Mouse (Mus musculus): ENCODE results near the gene Adamts4. TPM values are rescaled to one million over a fixed set of nuclear protein-coding genes. Genes with fewer than 3 reads are reported as not detected.
"Not testable (repeated sequence)": the region's sequence is repeated elsewhere in the genome, so short reads cannot be mapped to it uniquely, and the experiment has no call there.

Adamts4 gene
- polyA plus RNA-seq, 1 experiment from 2014 or later = 7.5 TPM

DNA sequence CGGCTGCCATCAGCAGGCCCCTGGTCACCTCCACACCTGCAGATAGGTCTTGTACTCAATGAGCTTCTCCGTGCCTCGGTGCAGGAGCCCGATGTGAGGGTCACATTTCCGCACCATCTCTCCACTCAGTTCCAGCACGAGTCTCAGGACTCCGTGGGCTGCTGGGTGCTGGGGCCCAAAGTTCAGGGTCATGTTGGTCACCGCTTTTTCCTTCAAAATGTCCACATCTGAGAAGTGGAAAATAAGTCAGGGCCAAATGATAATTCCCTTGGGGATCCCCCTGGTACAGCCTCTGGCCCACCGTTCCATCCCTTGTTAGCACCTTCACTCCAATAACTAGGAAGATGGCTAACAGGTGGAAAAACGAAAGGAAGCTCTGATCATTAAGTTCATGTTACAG, 9.3 kb upstream of the Adamts4 start:
- Histone ChIP-seq H3K27ac (ENCODE audit: low read depth) (no peak overlapping the region), H3K36me3 (ENCODE audit: insufficient read depth) (peaks cover 94% of the 10 kb centered on the region), H3K27me3 (ENCODE audit: insufficient read depth, low read length) (no peaks in the 10 kb centered on the region), H3K4me3 (ENCODE audit: low read depth, low read length) (no peak overlapping the region), H3K9ac (no peak overlapping the region), H3K4me2 (no peak overlapping the region), H3K4me1 (ENCODE audit: insufficient read depth) (no peaks in the 10 kb centered on the region), H3K9me3 (ENCODE audit: low read depth, low read length) (no peaks in the 10 kb centered on the region)
- ATAC-seq (ENCODE audit: insufficient read depth) = no peak
- no peak for DNase-seq
- no peak for TF ChIP-seq CTCF (IDR thresholded peaks at IDR 0.05; ENCODE audit: low read depth)
- 91% methylated on average over 10 of the region's 10 CpGs for WGBS

DNA sequence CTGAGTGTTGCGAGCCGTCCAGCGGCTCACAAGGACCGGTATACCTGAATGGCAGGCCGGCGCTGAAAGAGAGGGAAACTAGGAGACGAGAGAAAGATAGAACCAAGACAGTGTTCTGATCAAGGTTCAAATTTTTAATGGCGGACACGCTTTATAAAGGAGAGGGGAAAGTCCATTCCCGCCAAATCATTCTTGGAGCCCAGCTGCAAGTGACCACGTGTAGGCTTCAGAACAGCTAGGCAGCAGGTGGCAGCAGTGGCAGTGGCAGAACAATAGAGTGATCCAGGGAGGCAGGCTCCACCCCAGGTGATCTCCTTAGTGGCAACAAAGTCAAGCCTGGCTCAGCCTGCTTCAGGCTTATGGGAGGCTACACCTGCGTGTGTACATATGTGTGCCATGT, 8.3 kb upstream of the Adamts4 start:
- not testable (repeated sequence) for H3K9ac ChIP-seq; DNase-seq; ATAC-seq (ENCODE audit: insufficient read depth); H3K4me1 ChIP-seq (ENCODE audit: insufficient read depth); H3K9me3 ChIP-seq (ENCODE audit: low read depth, low read length); H3K4me3 ChIP-seq (ENCODE audit: low read depth, low read length); H3K4me2 ChIP-seq; H3K27me3 ChIP-seq (ENCODE audit: insufficient read depth, low read length); H3K27ac ChIP-seq (ENCODE audit: low read depth)
- 85% methylated on average over 12 of the region's 12 CpGs for WGBS
- peaks cover 84% of the 10 kb centered on the region for H3K36me3 ChIP-seq (ENCODE audit: insufficient read depth)

DNA sequence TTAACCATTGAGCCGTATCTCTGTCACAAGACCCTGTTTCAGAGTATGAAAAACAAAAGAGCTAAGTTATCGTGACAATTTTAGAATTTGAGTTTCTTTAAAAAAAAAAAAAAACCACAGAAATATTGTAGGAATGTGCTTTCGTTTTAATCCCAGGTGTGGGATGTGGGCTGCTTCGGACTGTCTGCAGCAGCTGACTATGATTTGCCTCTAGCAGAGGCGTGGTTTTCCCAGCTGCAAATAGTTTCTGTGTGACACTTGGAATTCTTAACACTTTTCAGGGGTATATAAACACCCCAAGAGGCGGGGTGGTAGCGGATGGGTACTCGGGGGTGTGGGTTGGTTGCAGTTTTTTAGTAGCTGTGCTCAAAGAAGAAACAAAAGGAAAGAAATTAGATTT, 4.9 kb upstream of the Adamts4 start:
- no peaks in the 10 kb centered on the region for H3K9me3 ChIP-seq (ENCODE audit: low read depth, low read length)
- no peak overlapping the region for H3K9ac ChIP-seq
- TF ChIP-seq CTCF (IDR thresholded peaks at IDR 0.05; ENCODE audit: low read depth) = no peak
- WGBS = 81% methylated on average over 8 of the region's 8 CpGs
- peaks cover 50% of the 10 kb centered on the region for H3K36me3 ChIP-seq (ENCODE audit: insufficient read depth)
- no peak overlapping the region for H3K4me2 ChIP-seq
- H3K27me3 ChIP-seq (ENCODE audit: insufficient read depth, low read length) = no peaks in the 10 kb centered on the region
- DNase-seq = no peak
- peaks cover 17% of the 10 kb centered on the region for H3K4me1 ChIP-seq (ENCODE audit: insufficient read depth)
- no peak for ATAC-seq (ENCODE audit: insufficient read depth)
- no peak overlapping the region for H3K4me3 ChIP-seq (ENCODE audit: low read depth, low read length)
- H3K27ac ChIP-seq (ENCODE audit: low read depth) = no peak overlapping the region

DNA sequence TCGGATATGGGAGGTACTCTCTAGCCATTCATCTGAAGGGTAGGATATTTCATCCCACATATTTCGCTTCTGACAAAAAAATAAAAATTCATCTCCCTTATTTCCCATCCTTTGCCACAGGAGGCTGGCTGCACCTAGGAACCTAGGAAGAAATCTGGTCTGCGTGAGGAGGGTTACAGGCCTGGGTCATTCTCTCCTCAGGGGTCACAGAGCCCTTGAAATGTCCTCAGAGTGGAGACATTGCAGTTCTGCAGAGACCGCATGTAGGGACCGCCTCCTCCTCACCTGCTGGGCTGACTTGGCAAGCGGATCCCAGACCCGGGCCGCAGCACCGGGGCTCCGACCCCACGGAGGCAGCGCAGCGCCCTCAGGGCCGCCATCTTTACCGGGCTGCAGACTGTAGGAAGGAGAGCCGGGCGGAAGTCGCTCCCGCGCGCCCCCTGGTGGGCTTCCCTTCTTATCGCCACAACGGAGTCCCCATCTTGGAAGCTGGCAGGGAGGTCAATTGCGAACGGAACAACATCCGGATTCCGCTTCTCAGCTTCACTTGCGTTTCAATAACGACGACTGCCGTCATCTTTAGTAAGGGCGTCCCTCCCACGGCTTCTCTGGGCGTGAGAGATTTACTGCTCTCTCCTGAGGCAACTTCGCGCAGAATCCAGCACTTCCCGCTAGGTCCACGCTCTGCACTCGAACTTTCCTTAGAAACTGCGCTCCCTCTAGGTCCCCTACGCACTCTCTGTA, 3.3 kb upstream of the Adamts4 start:
- H3K36me3 ChIP-seq (ENCODE audit: insufficient read depth) = peaks cover 35% of the 10 kb centered on the region
- TF ChIP-seq CTCF (IDR thresholded peaks at IDR 0.05; ENCODE audit: low read depth) = peak; percentile 93
- peak overlapping the region; percentile 70 for H3K4me2 ChIP-seq
- WGBS = 1% methylated on average over 41 of the region's 41 CpGs
- peak; percentile 99 for DNase-seq
- H3K4me3 ChIP-seq (ENCODE audit: low read depth, low read length) = peak overlapping the region; percentile 75
- H3K9ac ChIP-seq = peak overlapping the region; percentile 86
- H3K4me1 ChIP-seq (ENCODE audit: insufficient read depth) = peaks cover 25% of the 10 kb centered on the region
- peak; percentile 90 for ATAC-seq (ENCODE audit: insufficient read depth)
- no peaks in the 10 kb centered on the region for H3K27me3 ChIP-seq (ENCODE audit: insufficient read depth, low read length)
- H3K27ac ChIP-seq (ENCODE audit: low read depth) = peak overlapping the region; percentile 96
- H3K9me3 ChIP-seq (ENCODE audit: low read depth, low read length) = no peaks in the 10 kb centered on the region

DNA sequence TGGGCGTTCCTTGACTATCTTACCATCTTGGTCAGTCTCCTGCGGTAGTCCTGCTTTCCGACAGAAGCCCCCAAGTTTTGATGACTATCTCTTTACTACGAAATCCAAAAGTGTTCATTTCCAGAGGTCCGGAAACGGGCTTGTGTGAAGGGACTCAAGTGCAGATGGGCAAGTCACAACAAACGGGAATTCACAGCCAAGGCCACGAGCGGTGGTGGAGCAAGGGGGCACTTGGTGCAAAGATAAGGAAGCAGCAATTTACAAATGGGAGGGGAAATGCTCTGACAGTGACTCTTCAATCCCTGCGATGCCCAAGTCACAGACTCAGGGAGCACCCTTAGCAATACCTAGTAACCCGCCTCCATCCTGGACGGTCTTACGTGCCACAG, 2.8 kb upstream of the Adamts4 start:
- Histone ChIP-seq H3K9me3 (ENCODE audit: low read depth, low read length) (no peaks in the 10 kb centered on the region), H3K4me3 (ENCODE audit: low read depth, low read length) (peak overlapping the region; percentile 75), H3K4me1 (ENCODE audit: insufficient read depth) (peaks cover 25% of the 10 kb centered on the region), H3K36me3 (ENCODE audit: insufficient read depth) (peaks cover 29% of the 10 kb centered on the region), H3K27ac (ENCODE audit: low read depth) (peak overlapping the region; percentile 96), H3K4me2 (peak overlapping the region; percentile 70), H3K9ac (peak overlapping the region; percentile 55), H3K27me3 (ENCODE audit: insufficient read depth, low read length) (no peaks in the 10 kb centered on the region)
- ATAC-seq (ENCODE audit: insufficient read depth) (peak; percentile 3; the same call in 1 of the 2 replicates), DNase-seq (no peak)
- TF ChIP-seq CTCF (IDR thresholded peaks at IDR 0.05; ENCODE audit: low read depth) = no peak
- 10% methylated on average over 13 of the region's 13 CpGs for WGBS

DNA sequence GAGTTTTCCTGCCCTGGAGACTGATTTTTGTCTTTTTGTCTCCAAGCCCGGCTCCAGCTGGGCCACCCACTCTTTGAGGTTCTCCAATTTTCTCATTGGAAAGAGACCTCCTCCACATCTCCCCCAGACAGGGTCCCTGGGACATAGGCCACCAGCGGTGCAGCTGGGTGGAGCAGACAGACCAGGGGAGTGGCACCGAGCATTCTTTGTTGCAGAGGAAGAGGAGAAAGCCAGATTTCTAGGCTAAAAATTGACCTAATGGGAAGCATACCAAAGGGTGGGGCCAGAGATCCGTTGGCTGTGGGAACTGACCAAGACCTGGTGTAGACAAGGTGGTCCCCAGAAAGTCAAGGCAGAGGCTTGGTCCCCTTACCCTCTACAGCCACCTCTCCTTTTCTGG, 2.3 kb upstream of the Adamts4 start:
- DNase-seq = peak; percentile 25
- H3K4me2 ChIP-seq = peak overlapping the region; percentile 70
- no peak for ATAC-seq (ENCODE audit: insufficient read depth)
- H3K9ac ChIP-seq = peak overlapping the region; percentile 55; the same call in 1 of the 2 replicates
- H3K4me3 ChIP-seq (ENCODE audit: low read depth, low read length) = peak overlapping the region; percentile 75
- H3K27me3 ChIP-seq (ENCODE audit: insufficient read depth, low read length) = no peaks in the 10 kb centered on the region
- no peaks in the 10 kb centered on the region for H3K9me3 ChIP-seq (ENCODE audit: low read depth, low read length)
- H3K4me1 ChIP-seq (ENCODE audit: insufficient read depth) = peaks cover 25% of the 10 kb centered on the region
- WGBS = 27% methylated on average over 4 of the region's 4 CpGs
- peaks cover 25% of the 10 kb centered on the region for H3K36me3 ChIP-seq (ENCODE audit: insufficient read depth)
- H3K27ac ChIP-seq (ENCODE audit: low read depth) = peak overlapping the region; percentile 96
- TF ChIP-seq CTCF (IDR thresholded peaks at IDR 0.05; ENCODE audit: low read depth) = no peak

DNA sequence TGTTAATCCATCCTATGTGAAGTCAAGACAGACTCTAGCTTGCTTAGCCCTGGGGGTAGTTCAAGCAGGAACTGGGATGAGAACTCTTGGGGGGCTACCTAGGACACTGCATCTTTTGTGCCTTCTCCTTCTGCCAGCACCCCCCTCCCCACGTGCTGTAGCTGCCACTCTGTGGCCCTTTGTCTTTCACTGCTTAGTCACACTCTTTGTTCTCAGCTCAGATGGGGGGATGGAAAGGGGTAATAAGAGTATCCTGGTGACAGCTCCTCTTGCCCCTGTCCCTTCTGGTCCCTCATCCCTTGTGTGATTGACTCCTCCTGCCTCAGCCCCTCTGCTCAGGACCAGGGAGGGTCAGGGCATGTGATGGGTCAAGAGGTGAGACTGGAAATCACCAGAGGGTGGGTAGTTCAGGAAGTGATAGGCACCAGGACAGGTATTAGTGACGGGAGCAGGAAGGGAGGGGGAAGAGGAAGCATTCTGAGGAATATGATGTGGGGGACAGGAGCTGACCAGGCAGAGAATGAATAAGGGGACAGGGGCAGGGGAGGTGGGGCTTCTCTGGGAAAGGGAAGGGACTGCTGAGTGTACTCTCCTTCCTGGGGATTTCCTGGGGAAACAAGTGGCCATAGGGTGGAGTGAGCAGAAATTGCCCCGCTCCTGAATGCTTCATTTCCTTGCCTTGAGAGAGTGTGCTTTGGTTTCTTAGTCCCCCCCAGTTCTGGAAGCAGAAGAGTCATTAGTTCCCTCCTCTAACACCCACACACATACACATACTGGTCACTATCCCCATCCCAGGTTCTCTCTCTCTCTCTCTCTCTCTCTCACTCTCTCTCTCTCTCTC, 1.6 kb upstream of the Adamts4 start:
- no peak for ATAC-seq (ENCODE audit: insufficient read depth)
- no peak for TF ChIP-seq CTCF (IDR thresholded peaks at IDR 0.05; ENCODE audit: low read depth)
- peak overlapping the region; percentile 96 for H3K27ac ChIP-seq (ENCODE audit: low read depth)
- WGBS = 39% methylated on average over 3 of the region's 3 CpGs
- no peaks in the 10 kb centered on the region for H3K27me3 ChIP-seq (ENCODE audit: insufficient read depth, low read length)
- H3K4me3 ChIP-seq (ENCODE audit: low read depth, low read length) = no peak overlapping the region
- H3K4me2 ChIP-seq = peak overlapping the region; percentile 70
- no peaks in the 10 kb centered on the region for H3K9me3 ChIP-seq (ENCODE audit: low read depth, low read length)
- H3K36me3 ChIP-seq (ENCODE audit: insufficient read depth) = peaks cover 18% of the 10 kb centered on the region
- peak; percentile 41 for DNase-seq
- no peak overlapping the region for H3K9ac ChIP-seq
- peaks cover 25% of the 10 kb centered on the region for H3K4me1 ChIP-seq (ENCODE audit: insufficient read depth)
